ENCODE assay signal across 8 mouse cellular contexts in genomic region chr6:129517752-129518408, GRCm38 (mm10). TPM values are rescaled to one million over a fixed set of nuclear protein-coding genes. Genes with fewer than 3 reads are reported as not detected.
DNase-seq lines count a peak whose midpoint lies in the region; ATAC-seq lines count a peak whose summit lies in the region.
"Had no signal": no experiment of that assay in that cellular context is flagged by ENCODE, and none has a peak within 500 bp of the region (broad histone marks: within the 10 kb centered on the region; RNA-seq: fewer than 3 reads in every experiment).

No protein-coding gene starts in this region.

- H3K9ac ChIP-seq in limb, embryonic 11.5 days (ENCODE audit: low read length): no peak overlapping the region
- H3K9ac ChIP-seq in forebrain, embryonic 16.5 days (replicated peaks; ENCODE audit: low read depth, low read length): no peak overlapping the region
- H3K9ac ChIP-seq in kidney, embryonic 16.5 days (replicated peaks; ENCODE audit: low read length): no peak overlapping the region
- no peak overlapping the region for H3K9ac ChIP-seq in midbrain, embryonic 12.5 days (replicated peaks)

- H3K36me3 ChIP-seq in limb, embryonic 11.5 days (ENCODE audit: control insufficient read depth, insufficient read depth, low read length): no peaks in the 10 kb centered on the region
- H3K36me3 ChIP-seq in limb, embryonic 10.5 days: no peaks in the 10 kb centered on the region
- H3K36me3 ChIP-seq in forebrain, embryonic 16.5 days (ENCODE audit: control insufficient read depth, insufficient read depth): no peaks in the 10 kb centered on the region
- no peaks in the 10 kb centered on the region for H3K36me3 ChIP-seq in kidney, embryonic 16.5 days (ENCODE audit: insufficient read depth, low read length)
- no peaks in the 10 kb centered on the region for H3K36me3 ChIP-seq in midbrain, embryonic 12.5 days

- H3K9me3 ChIP-seq in limb, embryonic 11.5 days (ENCODE audit: control insufficient read depth, low read length): no peaks in the 10 kb centered on the region
- no peaks in the 10 kb centered on the region for H3K9me3 ChIP-seq in limb, embryonic 10.5 days (replicated peaks)
- H3K9me3 ChIP-seq in forebrain, embryonic 16.5 days (ENCODE audit: control insufficient read depth, low read length): no peaks in the 10 kb centered on the region
- no peaks in the 10 kb centered on the region for H3K9me3 ChIP-seq in kidney, embryonic 16.5 days (ENCODE audit: low read length)
- H3K9me3 ChIP-seq in midbrain, embryonic 12.5 days: no peaks in the 10 kb centered on the region
- H3K9me3 ChIP-seq: megakaryocyte, embryonic 14.5 days had no signal

- no peaks in the 10 kb centered on the region for H3K27me3 ChIP-seq in limb, embryonic 11.5 days (ENCODE audit: control insufficient read depth, insufficient read depth, low read length)
- peaks cover 8% of the 10 kb centered on the region; the same call in 1 of the 2 replicates for H3K27me3 ChIP-seq in limb, embryonic 10.5 days (ENCODE audit: low read depth, poor library complexity, severe bottlenecking)
- no peaks in the 10 kb centered on the region for H3K27me3 ChIP-seq in forebrain, embryonic 16.5 days (replicated peaks; ENCODE audit: control insufficient read depth, insufficient read depth, low read length)
- H3K27me3 ChIP-seq in kidney, embryonic 16.5 days (ENCODE audit: insufficient read depth, low read length): no peaks in the 10 kb centered on the region
- H3K27me3 ChIP-seq in midbrain, embryonic 12.5 days: no peaks in the 10 kb centered on the region

- peak; percentile 72; the same call in 1 of the 2 replicates for ATAC-seq in limb, embryonic 11.5 days (ENCODE audit: insufficient number of reproducible peaks, low FRiP score, low TSS enrichment, low read depth)
- ATAC-seq in forebrain, embryonic 16.5 days: peak; percentile 86
- peak; percentile 87 for ATAC-seq in kidney, embryonic 16.5 days (ENCODE audit: low FRiP score, low TSS enrichment)
- peak; percentile 25 for ATAC-seq in midbrain, embryonic 12.5 days (ENCODE audit: low FRiP score, low read depth)

- no peak overlapping the region for H3K4me2 ChIP-seq in limb, embryonic 11.5 days (ENCODE audit: low read depth, severe bottlenecking)
- no peak overlapping the region for H3K4me2 ChIP-seq in forebrain, embryonic 16.5 days (ENCODE audit: low read length)
- H3K4me2 ChIP-seq in kidney, embryonic 16.5 days (replicated peaks; ENCODE audit: low read depth, low read length): no peak overlapping the region
- no peak overlapping the region for H3K4me2 ChIP-seq in midbrain, embryonic 12.5 days (replicated peaks)

- H3K4me1 ChIP-seq in limb, embryonic 11.5 days (ENCODE audit: control insufficient read depth, insufficient read depth, low read length): no peaks in the 10 kb centered on the region
- H3K4me1 ChIP-seq in limb, embryonic 10.5 days: peaks cover 13% of the 10 kb centered on the region
- no peaks in the 10 kb centered on the region for H3K4me1 ChIP-seq in forebrain, embryonic 16.5 days (replicated peaks; ENCODE audit: control insufficient read depth, insufficient read depth, low read length)
- H3K4me1 ChIP-seq in kidney, embryonic 16.5 days (ENCODE audit: insufficient read depth, low read length): peaks cover 13% of the 10 kb centered on the region
- H3K4me1 ChIP-seq in midbrain, embryonic 12.5 days: 0 out of 2 replicates have a peak, but pooled peaks cover 3% of the 10 kb centered on the region

- H3K27ac ChIP-seq in limb, embryonic 11.5 days (replicated peaks; ENCODE audit: low read depth, low read length): no peak overlapping the region
- H3K27ac ChIP-seq in limb, embryonic 10.5 days: no peak overlapping the region
- no peak overlapping the region for H3K27ac ChIP-seq in forebrain, embryonic 16.5 days (ENCODE audit: low read length)
- H3K27ac ChIP-seq in kidney, embryonic 16.5 days (ENCODE audit: low read length): no peak overlapping the region
- H3K27ac ChIP-seq in midbrain, embryonic 12.5 days (replicated peaks): no peak overlapping the region

- peak; percentile 30 for DNase-seq in limb, embryonic 11.5 days (ENCODE audit: low spot score)
- DNase-seq in limb, embryonic 10.5 days (ENCODE audit: low spot score): no peak
- DNase-seq in R1 (ENCODE audit: low read depth, low spot score): peak; percentile 33
- DNase-seq in ovary, postnatal 36 days (ENCODE audit: low spot score): no peak

- 48% methylated on average over 2 of the region's 2 CpGs for WGBS in limb, embryonic 11.5 days
- WGBS in limb, embryonic 10.5 days: 50% methylated on average over 2 of the region's 2 CpGs
- 48% methylated on average over 2 of the region's 2 CpGs for WGBS in forebrain, embryonic 16.5 days
- WGBS in kidney, embryonic 16.5 days: 44% methylated on average over 2 of the region's 2 CpGs
- 54% methylated on average over 2 of the region's 2 CpGs for WGBS in midbrain, embryonic 12.5 days

- H3K4me3 ChIP-seq in limb, embryonic 11.5 days (ENCODE audit: low read depth, low read length): no peak overlapping the region
- H3K4me3 ChIP-seq in limb, embryonic 10.5 days: no peak overlapping the region
- H3K4me3 ChIP-seq in forebrain, embryonic 16.5 days (replicated peaks; ENCODE audit: low read length): no peak overlapping the region
- no peak overlapping the region for H3K4me3 ChIP-seq in kidney, embryonic 16.5 days (ENCODE audit: low read length)
- H3K4me3 ChIP-seq in midbrain, embryonic 12.5 days: no peak overlapping the region
- H3K4me3 ChIP-seq: megakaryocyte, embryonic 14.5 days had no signal

RNA-seq across cellular contexts. Expression of gene Tmem52b, which starts 5.5 kb away (rescaled TPM):
- not detected in 2 replicates for polyA plus RNA-seq in limb, embryonic 11.5 days (2014; fragmentation: Nextera tagmentation; extraction: Ambion mirVana)
- polyA plus RNA-seq in limb, embryonic 10.5 days (2016; fragmentation: Nextera tagmentation; extraction: Ambion mirVana): not detected in 2 replicates
- polyA plus RNA-seq in forebrain, embryonic 16.5 days (2015; fragmentation: Nextera tagmentation; extraction: Ambion mirVana): 0.09 TPM in 1 of 2 replicates, not detected in the other
- polyA plus RNA-seq in kidney, embryonic 16.5 days (2015; fragmentation: Nextera tagmentation; extraction: Ambion mirVana): 61.5 and 63.1 TPM in 2 replicates
- not detected in 2 replicates for polyA plus RNA-seq in midbrain, embryonic 12.5 days (2016; fragmentation: Nextera tagmentation; extraction: Ambion mirVana)

RNA-seq across cellular contexts. Expression of gene Olr1, which starts 10.9 kb away (rescaled TPM):
- 0.38 TPM in 1 of 2 replicates, not detected in the other for polyA plus RNA-seq in limb, embryonic 11.5 days (2014; fragmentation: Nextera tagmentation; extraction: Ambion mirVana)
- 0.16 TPM in 1 of 2 replicates, not detected in the other for polyA plus RNA-seq in limb, embryonic 10.5 days (2016; fragmentation: Nextera tagmentation; extraction: Ambion mirVana)
- not detected in 2 replicates for polyA plus RNA-seq in forebrain, embryonic 16.5 days (2015; fragmentation: Nextera tagmentation; extraction: Ambion mirVana)
- polyA plus RNA-seq in kidney, embryonic 16.5 days (2015; fragmentation: Nextera tagmentation; extraction: Ambion mirVana): not detected in 2 replicates
- 0.06 and 0.07 TPM in 2 replicates for polyA plus RNA-seq in midbrain, embryonic 12.5 days (2016; fragmentation: Nextera tagmentation; extraction: Ambion mirVana)

RNA-seq across cellular contexts. Expression of gene Gabarapl1, which starts 15.1 kb away (rescaled TPM):
- 11.7 and 12.2 TPM in 2 replicates for polyA plus RNA-seq in limb, embryonic 11.5 days (2014; fragmentation: Nextera tagmentation; extraction: Ambion mirVana)
- polyA plus RNA-seq in limb, embryonic 10.5 days (2016; fragmentation: Nextera tagmentation; extraction: Ambion mirVana): 34.2 and 35.7 TPM in 2 replicates
- polyA plus RNA-seq in forebrain, embryonic 16.5 days (2015; fragmentation: Nextera tagmentation; extraction: Ambion mirVana): 203 and 217 TPM in 2 replicates
- 74.1 and 77.7 TPM in 2 replicates for polyA plus RNA-seq in kidney, embryonic 16.5 days (2015; fragmentation: Nextera tagmentation; extraction: Ambion mirVana)
- polyA plus RNA-seq in midbrain, embryonic 12.5 days (2016; fragmentation: Nextera tagmentation; extraction: Ambion mirVana): 94.3 and 96.6 TPM in 2 replicates

RNA-seq across cellular contexts. Expression of gene Klre1, which starts 59.8 kb away (rescaled TPM):
- polyA plus RNA-seq in limb, embryonic 11.5 days (2014; fragmentation: Nextera tagmentation; extraction: Ambion mirVana): not detected in 2 replicates
- polyA plus RNA-seq in limb, embryonic 10.5 days (2016; fragmentation: Nextera tagmentation; extraction: Ambion mirVana): not detected in 2 replicates
- not detected in 2 replicates for polyA plus RNA-seq in forebrain, embryonic 16.5 days (2015; fragmentation: Nextera tagmentation; extraction: Ambion mirVana)
- not detected in 2 replicates for polyA plus RNA-seq in kidney, embryonic 16.5 days (2015; fragmentation: Nextera tagmentation; extraction: Ambion mirVana)
- polyA plus RNA-seq in midbrain, embryonic 12.5 days (2016; fragmentation: Nextera tagmentation; extraction: Ambion mirVana): not detected in 2 replicates

Comparison
In these comparisons a context has a peak if more than half of its experiments do, and no peak if none do; other contexts are left out.
1. DNase-seq: peak in limb, embryonic 11.5 days (single experiment) and R1 (single experiment); none in limb, embryonic 10.5 days (single experiment) and ovary, postnatal 36 days (single experiment).
2. ATAC-seq: peak in every context shown above with its lines; median percentile 87 in kidney, embryonic 16.5 days; 86 in forebrain, embryonic 16.5 days; 72 in limb, embryonic 11.5 days; 25 in midbrain, embryonic 12.5 days.
3. RNA of gene Tmem52b, which starts 5.5 kb away (polyA plus RNA-seq): 61.5 to 63.1 TPM in kidney, embryonic 16.5 days; 0.09 TPM in forebrain, embryonic 16.5 days, not detected in limb, embryonic 10.5 days, not detected in limb, embryonic 11.5 days and not detected in midbrain, embryonic 12.5 days; every median in the first group is over 10 times any median in the second.